ENCODE assay signal across 10 mouse cellular contexts in the genomic region with DNA sequence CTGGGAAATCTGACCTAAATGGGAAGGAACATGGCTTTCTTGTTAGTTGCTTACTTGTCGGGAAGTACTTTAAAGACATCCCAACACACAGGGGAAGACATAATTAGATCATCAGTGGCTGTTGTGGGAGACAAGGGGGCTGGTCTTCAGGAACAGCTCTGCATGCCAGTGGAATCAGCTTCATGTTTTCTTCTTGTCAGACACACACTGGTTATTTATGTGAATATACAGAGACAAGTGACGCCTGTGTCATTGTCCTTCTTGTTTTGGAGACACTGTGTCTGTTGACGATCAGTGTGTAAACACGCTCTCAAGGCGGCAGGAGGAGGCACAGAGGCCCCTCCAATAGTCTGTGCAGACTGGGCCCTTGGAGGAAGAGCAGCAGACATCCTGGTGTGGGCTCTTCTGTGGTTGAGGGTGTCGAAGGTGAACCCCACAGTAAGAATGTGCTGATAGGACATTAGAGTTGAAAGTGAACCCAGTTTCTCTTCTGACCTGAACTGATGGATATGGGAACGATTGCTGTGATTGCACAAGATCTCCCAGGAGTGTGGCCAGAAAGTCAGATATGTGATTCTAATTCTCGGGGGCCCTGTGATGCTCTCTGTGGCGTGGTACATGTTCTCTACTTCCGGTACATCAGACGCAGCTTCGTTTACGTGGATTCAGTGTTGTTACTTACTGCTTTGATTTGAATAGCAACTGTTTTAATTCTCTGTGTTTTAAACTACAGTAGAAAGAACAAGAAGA.
DNase-seq lines count a peak whose midpoint lies in the region; ATAC-seq and TF ChIP-seq lines count a peak whose summit lies in the region.
"Had no signal": no experiment of that assay in that cellular context is flagged by ENCODE, and none has a peak within 500 bp of the region (broad histone marks: within the 10 kb centered on the region; RNA-seq: fewer than 3 reads in every experiment).

No protein-coding gene starts in this region.

- H3K27me3 ChIP-seq in forebrain, embryonic 10.5 days (ENCODE audit: poor library complexity, severe bottlenecking) = no peaks in the 10 kb centered on the region
- H3K27me3 ChIP-seq in forebrain, embryonic 11.5 days (ENCODE audit: control insufficient read depth, insufficient read depth, low read length) = no peaks in the 10 kb centered on the region
- no peaks in the 10 kb centered on the region for H3K27me3 ChIP-seq in hindbrain, postnatal 0 days (ENCODE audit: insufficient read depth, low read length)
- no peaks in the 10 kb centered on the region for H3K27me3 ChIP-seq in lung, embryonic 14.5 days (ENCODE audit: insufficient read depth, low read length)
- H3K27me3 ChIP-seq: midbrain, embryonic 15.5 days had no signal

- WGBS in forebrain, embryonic 10.5 days = 87% methylated on average over 13 of the region's 13 CpGs
- 88% methylated on average over 13 of the region's 13 CpGs for WGBS in forebrain, embryonic 11.5 days
- WGBS in hindbrain, postnatal 0 days = 76% methylated on average over 13 of the region's 13 CpGs
- 50% methylated on average over 13 of the region's 13 CpGs for WGBS in lung, embryonic 14.5 days

- H3K9ac ChIP-seq in forebrain, embryonic 11.5 days (ENCODE audit: low read length) = no peak overlapping the region
- no peak overlapping the region for H3K9ac ChIP-seq in hindbrain, postnatal 0 days (replicated peaks; ENCODE audit: low read length)
- H3K9ac ChIP-seq in lung, embryonic 14.5 days = no peak overlapping the region
- H3K9ac ChIP-seq: midbrain, embryonic 15.5 days had no signal

- DNase-seq in forebrain, embryonic 10.5 days (ENCODE audit: extremely low spot score, low spot score) = no peak
- DNase-seq in forebrain, embryonic 11.5 days (ENCODE audit: low spot score) = no peak
- DNase-seq in hindbrain, postnatal 0 days (ENCODE audit: low spot score) = no peak
- DNase-seq in lung, embryonic 14.5 days = peak; percentile 76
- no peak for DNase-seq in thymus, postnatal 36 days
- DNase-seq in left cerebral cortex, postnatal 25 days (ENCODE audit: low spot score in 2 of 2) = no peak
- DNase-seq in cerebellum, adult 18-20 months = no peak
- DNase-seq: thymus, adult 18-20 months had no signal

- peak overlapping the region; percentile 62 for H3K27ac ChIP-seq in forebrain, embryonic 10.5 days
- H3K27ac ChIP-seq in forebrain, embryonic 11.5 days (ENCODE audit: low read depth, low read length) = no peak overlapping the region
- peak overlapping the region; percentile 90 for H3K27ac ChIP-seq in brown adipose tissue, adult 24 weeks (replicated peaks; ENCODE audit: low read depth, low read length)
- H3K27ac ChIP-seq in hindbrain, postnatal 0 days = peak overlapping the region; percentile 27; the same call in 1 of the 2 replicates
- H3K27ac ChIP-seq in lung, embryonic 14.5 days (ENCODE audit: low read depth) = peak overlapping the region; percentile 94
- H3K27ac ChIP-seq: midbrain, embryonic 15.5 days had no signal

- no peak overlapping the region for H3K4me3 ChIP-seq in forebrain, embryonic 10.5 days
- no peak overlapping the region for H3K4me3 ChIP-seq in forebrain, embryonic 11.5 days (ENCODE audit: low read depth, low read length)
- no peak overlapping the region for H3K4me3 ChIP-seq in brown adipose tissue, adult 24 weeks (ENCODE audit: insufficient read depth, low read depth, low read length)
- H3K4me3 ChIP-seq in hindbrain, postnatal 0 days (ENCODE audit: low read length) = no peak overlapping the region
- no peak overlapping the region for H3K4me3 ChIP-seq in lung, embryonic 14.5 days (ENCODE audit: low read depth, low read length)
- H3K4me3 ChIP-seq: midbrain, embryonic 15.5 days had no signal

- H3K4me2 ChIP-seq in forebrain, embryonic 11.5 days (ENCODE audit: low read depth, low read length, severe bottlenecking) = no peak overlapping the region
- no peak overlapping the region for H3K4me2 ChIP-seq in hindbrain, postnatal 0 days (ENCODE audit: low read depth, low read length)
- no peak overlapping the region; the same call in 1 of the 2 replicates for H3K4me2 ChIP-seq in lung, embryonic 14.5 days
- H3K4me2 ChIP-seq: midbrain, embryonic 15.5 days had no signal

- no peaks in the 10 kb centered on the region for H3K36me3 ChIP-seq in forebrain, embryonic 10.5 days (replicated peaks)
- H3K36me3 ChIP-seq in forebrain, embryonic 11.5 days (ENCODE audit: control insufficient read depth, insufficient read depth, low read length) = no peaks in the 10 kb centered on the region
- H3K36me3 ChIP-seq in hindbrain, postnatal 0 days (ENCODE audit: insufficient read depth, low read length) = no peaks in the 10 kb centered on the region
- H3K36me3 ChIP-seq in lung, embryonic 14.5 days (ENCODE audit: insufficient read depth) = no peaks in the 10 kb centered on the region
- H3K36me3 ChIP-seq: midbrain, embryonic 15.5 days had no signal

- no peaks in the 10 kb centered on the region for H3K9me3 ChIP-seq in forebrain, embryonic 10.5 days
- no peaks in the 10 kb centered on the region for H3K9me3 ChIP-seq in forebrain, embryonic 11.5 days (ENCODE audit: control insufficient read depth, low read length)
- no peaks in the 10 kb centered on the region for H3K9me3 ChIP-seq in hindbrain, postnatal 0 days (ENCODE audit: low read length)
- H3K9me3 ChIP-seq in lung, embryonic 14.5 days (ENCODE audit: low read depth, low read length) = no peaks in the 10 kb centered on the region
- H3K9me3 ChIP-seq: midbrain, embryonic 15.5 days had no signal

- intact Hi-C loops in left cerebral cortex, postnatal 25 days (cut with DNase I) = no loop called here

- H3K4me1 ChIP-seq in forebrain, embryonic 10.5 days = peaks cover 22% of the 10 kb centered on the region
- no peaks in the 10 kb centered on the region for H3K4me1 ChIP-seq in forebrain, embryonic 11.5 days (replicated peaks; ENCODE audit: control insufficient read depth, insufficient read depth, low read length)
- H3K4me1 ChIP-seq in brown adipose tissue, adult 24 weeks (ENCODE audit: control insufficient read depth, insufficient read depth, insufficient read length, low read length) = peaks cover 27% of the 10 kb centered on the region
- 0 out of 2 replicates have a peak, but pooled peaks cover 6% of the 10 kb centered on the region for H3K4me1 ChIP-seq in hindbrain, postnatal 0 days (ENCODE audit: insufficient read depth, low read length)
- peaks cover 12% of the 10 kb centered on the region for H3K4me1 ChIP-seq in lung, embryonic 14.5 days (ENCODE audit: insufficient read depth)
- H3K4me1 ChIP-seq: midbrain, embryonic 15.5 days had no signal

- ATAC-seq in forebrain, embryonic 11.5 days (replicated peaks; ENCODE audit: low FRiP score) = no peak
- peak; percentile 66 for ATAC-seq in hindbrain, postnatal 0 days
- peak; percentile 60 for ATAC-seq in lung, embryonic 14.5 days (ENCODE audit: insufficient read depth)

- no peak for TF ChIP-seq CTCF in hindbrain, postnatal 0 days (IDR thresholded peaks at IDR 0.05; ENCODE audit: low read depth)
- no peak for TF ChIP-seq CTCF in lung, embryonic 14.5 days (IDR thresholded peaks at IDR 0.05; ENCODE audit: low read depth)
